Mouse (Mus musculus) small intestine, adult 2 months (tissue): ENCODE results near the gene Alg12. TPM values are rescaled to one million over a fixed set of nuclear protein-coding genes. Genes with fewer than 3 reads are reported as not detected.

Experiments
- H3K27ac ChIP-seq: fragments of 200-500 bp; 2 replicates; pipeline ENCODE4 v1.5.1; 2012; ENCODE audit warnings: low read depth, low read length, control low read depth, inconsistent platforms; ENCODE audit not compliant: insufficient read depth
- H3K27me3 ChIP-seq: fragments of 200-500 bp; 2 replicates; pipeline ENCODE4 v1.6.1; 2012; ENCODE audit warnings: mild to moderate bottlenecking, moderate library complexity, low read length, inconsistent platforms; ENCODE audit not compliant: control insufficient read depth, insufficient read depth
- H3K36me3 ChIP-seq: fragments of 200-500 bp; 2 replicates; pipeline ENCODE4 v1.6.1; 2012; ENCODE audit warnings: mild to moderate bottlenecking, low read length, control low read depth, inconsistent platforms; ENCODE audit not compliant: control insufficient read depth, insufficient read depth
- H3K4me1 ChIP-seq: fragments of 200-500 bp; 2 replicates; pipeline ENCODE4 v1.6.1; 2012; ENCODE audit warnings: low read length, inconsistent platforms, mixed read lengths; ENCODE audit not compliant: control insufficient read depth, insufficient read depth, insufficient read length
- H3K4me3 ChIP-seq: fragments of 200-500 bp; 2 replicates; pipeline ENCODE4 v1.5.1; 2012; ENCODE audit warnings: low read depth, mild to moderate bottlenecking, control low read depth, inconsistent platforms, low read length, moderate library complexity
- CTCF ChIP-seq: fragments of 200-500 bp; IDR thresholded peaks from 2 replicates; pipeline ENCODE4 v1.5.1; 2012; ENCODE audit warnings: low read depth, mild to moderate bottlenecking, control low read depth, inconsistent platforms, low read length, moderate library complexity, mixed read lengths; ENCODE audit not compliant: insufficient replicate concordance, insufficient read length; ENCODE audit errors: extremely low read depth
- POLR2A ChIP-seq: fragments of 200-500 bp; IDR thresholded peaks from 2 replicates; pipeline ENCODE4 v1.6.1; 2012; ENCODE audit warnings: low read depth, mild to moderate bottlenecking, control low read depth, inconsistent platforms, low read length, moderate library complexity
- WGBS: fragments of 180-500 bp; shearing (Covaris S2); methylation state at CpG from one replicate; pipeline ENCODE4 v1.1.7; 2018; 5-methylcytosine and 5-hydroxymethylcytosine counted together
- polyA plus RNA-seq: library from polyadenylated mRNA; depleted of rRNA; stranded (reverse); fragments of >200 nt; gene quantifications from 2 replicates; pipeline ENCODE4 v1.2.3, GENCODE M21; 2012

Gene Alg12
- polyA plus RNA-seq, 1 experiment = 16.4 TPM

DNA sequence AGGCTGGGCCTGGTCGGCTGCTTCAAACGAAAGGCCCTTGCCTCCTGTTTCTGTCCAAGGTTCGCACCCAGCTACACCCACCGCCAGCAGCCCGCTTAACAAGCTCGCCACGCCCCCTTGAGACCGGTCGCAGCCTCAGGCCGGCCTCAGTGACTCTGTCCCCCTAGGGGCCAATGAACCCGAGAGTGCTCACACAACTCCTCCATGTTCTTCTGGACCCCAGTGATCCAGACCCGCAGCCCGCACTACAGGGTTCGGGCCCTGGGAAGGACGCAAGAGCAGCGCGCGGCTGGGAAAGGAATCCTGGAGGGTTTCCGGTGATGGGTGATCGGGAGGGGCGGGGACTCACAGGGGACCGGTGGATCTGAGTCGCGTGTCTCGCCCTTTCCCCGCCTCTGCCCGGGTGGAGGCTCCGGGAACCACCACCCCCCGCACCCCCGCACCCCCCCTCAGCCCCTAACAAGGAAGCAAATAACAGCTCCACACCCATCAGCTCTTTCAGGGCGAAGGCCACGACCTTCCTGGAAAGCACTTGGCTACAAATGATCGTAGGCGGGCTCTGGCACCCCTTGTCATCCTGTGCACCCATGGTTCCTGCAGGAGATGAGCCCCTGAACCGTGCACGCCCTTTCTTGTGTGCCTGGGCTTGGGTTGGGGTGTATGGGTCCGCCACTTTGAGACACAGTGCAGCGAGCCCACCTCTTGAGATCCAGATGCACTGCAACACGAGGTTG is 18.2 kb upstream of the Alg12 start:
- TF ChIP-seq POLR2A (peak; percentile 15; the same call in 1 of the 2 replicates), CTCF (no peak)
- H3K27me3 ChIP-seq = no peaks in the 10 kb centered on the region
- H3K4me3 ChIP-seq = peak overlapping the region; percentile 73
- peaks cover 22% of the 10 kb centered on the region for H3K4me1 ChIP-seq
- under 1% methylated on average over 39 of the region's 39 CpGs for WGBS
- H3K36me3 ChIP-seq = no peaks in the 10 kb centered on the region
- peak overlapping the region; percentile 81 for H3K27ac ChIP-seq

- peaks cover 26% of the 10 kb centered on the region for H3K4me1 ChIP-seq
- peak overlapping the region; percentile 82 for H3K27ac ChIP-seq
- peak overlapping the region; percentile 46 for H3K4me3 ChIP-seq
- TF ChIP-seq POLR2A = no peak
- TF ChIP-seq CTCF = no peak
- WGBS = 37% methylated on average over 5 of the region's 5 CpGs
- H3K27me3 ChIP-seq = no peaks in the 10 kb centered on the region
- H3K36me3 ChIP-seq = no peaks in the 10 kb centered on the region
Measured at GRCm38 (mm10) chr15:88836571-88836970, 17.5 kb upstream of the Alg12 start.

- peak overlapping the region; percentile 82 for H3K27ac ChIP-seq
- TF ChIP-seq CTCF = peak; percentile 60; the same call in 1 of the 2 replicates
- no peak for TF ChIP-seq POLR2A
- H3K27me3 ChIP-seq = no peaks in the 10 kb centered on the region
- peaks cover 28% of the 10 kb centered on the region for H3K4me1 ChIP-seq
- no peaks in the 10 kb centered on the region for H3K36me3 ChIP-seq
- WGBS = 34% methylated on average over 6 of the region's 6 CpGs
- peak overlapping the region; percentile 46 for H3K4me3 ChIP-seq
Measured at GRCm38 (mm10) chr15:88836031-88836430, 16.9 kb upstream of the Alg12 start.

GRCm38 (mm10) chr15:88832536-88832935 is 13.4 kb upstream of the Alg12 start:
- TF ChIP-seq POLR2A = no peak
- no peak for TF ChIP-seq CTCF
- no peaks in the 10 kb centered on the region for H3K27me3 ChIP-seq
- 48% methylated on average over 9 of the region's 9 CpGs for WGBS
- no peaks in the 10 kb centered on the region for H3K36me3 ChIP-seq
- H3K4me1 ChIP-seq = peaks cover 26% of the 10 kb centered on the region
- H3K4me3 ChIP-seq = no peak overlapping the region
- no peak overlapping the region for H3K27ac ChIP-seq

DNA sequence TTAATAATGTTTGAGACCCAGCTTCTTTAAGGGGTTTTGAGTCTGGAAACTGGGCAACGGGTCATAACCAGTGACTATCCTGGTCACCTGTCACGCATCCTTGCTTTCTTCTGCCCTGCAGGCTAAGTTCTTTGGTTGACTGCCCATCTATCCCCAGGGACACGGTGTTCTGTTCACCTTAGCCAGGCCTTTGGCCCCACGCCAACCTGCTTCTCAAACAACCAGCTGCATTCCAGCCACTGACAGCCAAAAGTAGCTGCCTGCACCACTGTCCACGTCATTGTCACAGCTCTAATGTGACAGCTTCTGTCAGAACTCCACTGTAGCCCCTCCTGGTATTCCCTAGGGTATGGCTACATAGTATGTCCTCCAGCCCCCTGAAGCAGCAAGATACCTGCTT is 12.4 kb upstream of the Alg12 start:
- 37% methylated on average over 5 of the region's 5 CpGs for WGBS
- Histone ChIP-seq H3K27me3 (no peaks in the 10 kb centered on the region), H3K4me1 (peaks cover 23% of the 10 kb centered on the region), H3K27ac (no peak overlapping the region), H3K4me3 (no peak overlapping the region), H3K36me3 (peaks cover 3% of the 10 kb centered on the region; the same call in 1 of the 2 replicates)
- TF ChIP-seq CTCF = no peak
- TF ChIP-seq POLR2A = no peak

DNA sequence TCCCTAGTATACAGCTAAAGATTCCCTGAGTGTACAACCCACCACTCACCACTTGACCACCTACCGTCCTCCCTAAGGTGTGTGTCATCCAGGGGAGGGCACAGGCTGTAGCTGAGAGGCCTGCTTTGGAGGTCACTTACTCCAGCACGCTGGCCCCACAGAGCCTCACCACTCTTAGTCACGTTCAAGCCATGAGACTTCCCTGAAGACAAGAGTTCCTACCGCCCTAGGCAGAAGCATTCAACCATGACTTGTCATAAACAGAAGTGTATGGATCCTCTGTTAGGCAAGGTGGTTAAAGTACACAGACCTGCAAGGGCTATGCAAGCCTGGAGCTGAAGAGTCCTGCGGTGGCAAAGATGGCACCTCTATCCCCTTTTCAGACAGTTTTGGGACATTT is 11.6 kb upstream of the Alg12 start:
- Histone ChIP-seq H3K27me3 (no peaks in the 10 kb centered on the region), H3K27ac (no peak overlapping the region), H3K36me3 (peaks cover 8% of the 10 kb centered on the region; the same call in 1 of the 2 replicates), H3K4me3 (no peak overlapping the region), H3K4me1 (peaks cover 16% of the 10 kb centered on the region; the same call in 1 of the 2 replicates)
- TF ChIP-seq POLR2A (no peak), CTCF (no peak)
- 81% methylated on average over 5 of the region's 5 CpGs for WGBS

- Histone ChIP-seq H3K27me3 (no peaks in the 10 kb centered on the region), H3K27ac (no peak overlapping the region), H3K4me3 (no peak overlapping the region), H3K36me3 (peaks cover 14% of the 10 kb centered on the region), H3K4me1 (peaks cover 14% of the 10 kb centered on the region; the same call in 1 of the 2 replicates)
- WGBS = 84% methylated on average over 6 of the region's 6 CpGs
- no peak for TF ChIP-seq CTCF
- TF ChIP-seq POLR2A = no peak
Measured at GRCm38 (mm10) chr15:88829791-88830440, 10.8 kb upstream of the Alg12 start.
